Mouse (Mus musculus): Measurements from ENCODE around the gene Apba2.

DNA sequence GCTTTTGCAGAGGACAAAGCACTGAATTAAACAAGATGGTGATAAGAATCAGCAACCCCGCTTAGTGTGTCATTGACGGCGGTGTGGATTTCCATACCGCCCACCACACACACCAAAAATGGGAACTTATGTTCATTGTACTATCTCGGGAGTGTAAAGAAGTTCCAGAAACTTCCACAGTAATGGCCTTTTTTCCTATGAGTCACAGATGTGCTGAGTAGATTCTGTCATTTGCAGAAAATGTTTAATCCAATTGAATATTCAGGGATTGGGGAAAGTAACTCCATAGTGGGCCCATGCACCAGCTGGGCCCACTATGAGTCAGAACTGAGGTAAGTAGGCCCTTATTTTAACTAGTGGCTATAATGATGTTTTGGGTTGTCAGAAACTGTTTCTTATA is 161.0 kb downstream of the Apba2 start:
- no peak for TF ChIP-seq CTCF (IDR thresholded peaks at IDR 0.05; ENCODE audit: control insufficient read depth, insufficient read depth, insufficient read length)
- TF ChIP-seq CEBPB (IDR thresholded peaks at IDR 0.05; ENCODE audit: low read depth), result no peak
- TF ChIP-seq USF1 (IDR thresholded peaks at IDR 0.05; ENCODE audit: low read depth), result no peak
